ENCODE assay signal across 23 mouse cellular contexts in the genomic region with DNA sequence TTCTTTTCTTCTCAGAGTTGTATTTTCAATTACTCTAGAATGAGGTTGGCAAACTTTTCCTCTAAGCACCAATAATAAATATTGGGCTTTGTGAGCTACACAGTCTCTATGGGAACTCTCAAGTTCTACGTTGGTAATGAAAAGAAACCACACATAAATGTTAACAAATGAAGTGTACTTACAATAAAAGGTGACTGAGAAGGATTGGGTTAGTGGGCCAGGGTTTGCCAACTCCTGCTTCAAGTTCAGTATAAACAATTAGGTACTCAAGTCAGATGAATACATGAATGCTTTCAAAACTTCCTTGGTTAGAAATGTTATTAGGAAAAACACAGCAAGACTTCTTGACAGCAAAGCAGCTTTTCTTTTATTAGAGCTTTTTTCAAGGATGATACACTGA.
"Had no signal": no experiment of that assay in that cellular context is flagged by ENCODE, and none has a peak within 500 bp of the region (broad histone marks: within the 10 kb centered on the region; RNA-seq: fewer than 3 reads in every experiment).

No protein-coding gene starts in this region.

- H3K4me3 ChIP-seq: limb, embryonic 12.5 days; limb, embryonic 15.5 days; megakaryocyte, embryonic 14.5 days; midbrain, embryonic 10.5 days; midbrain, embryonic 15.5 days; neural tube, embryonic 12.5 days; neural tube, embryonic 15.5 days had no signal

- H3K27me3 ChIP-seq: limb, embryonic 12.5 days; limb, embryonic 15.5 days; megakaryocyte, embryonic 14.5 days; midbrain, embryonic 15.5 days; neural tube, embryonic 12.5 days; neural tube, embryonic 15.5 days had no signal

- DNase-seq: kidney, adult 2 months; kidney, postnatal 10 days; kidney, postnatal 36 days; left cerebral cortex, postnatal 4 days; liver, postnatal 0 days; right cerebral cortex, adult 18-20 months; right cerebral cortex, postnatal 14 days; right cerebral cortex, postnatal 4 days; thymus, adult 2 months; thymus, postnatal 14 days; thymus, postnatal 4 days had no signal

- H3K36me3 ChIP-seq: limb, embryonic 15.5 days; midbrain, embryonic 15.5 days; neural tube, embryonic 12.5 days; neural tube, embryonic 15.5 days had no signal

- ATAC-seq: inflammation-experienced regulatory T-cells, adult 6 months; intestine, postnatal 0 days; liver, postnatal 0 days; midbrain, embryonic 15.5 days had no signal

- H3K9me3 ChIP-seq: limb, embryonic 12.5 days; limb, embryonic 15.5 days; megakaryocyte, embryonic 14.5 days; midbrain, embryonic 10.5 days; midbrain, embryonic 15.5 days; neural tube, embryonic 12.5 days; neural tube, embryonic 15.5 days had no signal

- H3K27ac ChIP-seq: limb, embryonic 12.5 days; limb, embryonic 15.5 days; liver, embryonic 14.5 days; midbrain, embryonic 10.5 days; midbrain, embryonic 15.5 days; neural tube, embryonic 12.5 days; neural tube, embryonic 15.5 days; stomach, postnatal 0 days had no signal

- H3K9ac ChIP-seq: limb, embryonic 12.5 days; limb, embryonic 15.5 days; liver, embryonic 14.5 days; liver, postnatal 0 days; midbrain, embryonic 15.5 days; neural tube, embryonic 12.5 days; neural tube, embryonic 15.5 days had no signal

- H3K4me1 ChIP-seq: limb, embryonic 15.5 days; midbrain, embryonic 10.5 days; midbrain, embryonic 15.5 days; neural tube, embryonic 12.5 days; neural tube, embryonic 15.5 days had no signal

- H3K4me2 ChIP-seq: limb, embryonic 12.5 days; limb, embryonic 15.5 days; liver, embryonic 11.5 days; midbrain, embryonic 15.5 days; neural tube, embryonic 12.5 days; neural tube, embryonic 15.5 days had no signal
